ENCODE assay signal across 9 mouse cellular contexts in genomic region chr6:143259169-143259629, GRCm38 (mm10).
DNase-seq lines count a peak whose midpoint lies in the region; ATAC-seq and TF ChIP-seq lines count a peak whose summit lies in the region.
"Had no signal": no experiment of that assay in that cellular context is flagged by ENCODE, and none has a peak within 500 bp of the region (broad histone marks: within the 10 kb centered on the region; RNA-seq: fewer than 3 reads in every experiment).

No protein-coding gene starts in this region.

- 71% methylated on average over 17 of the region's 17 CpGs for WGBS in lung, postnatal 0 days
- WGBS in olfactory bulb, adult 2 months: 35% methylated on average over 17 of the region's 17 CpGs

- H3K27me3 ChIP-seq in lung, postnatal 0 days (replicated peaks; ENCODE audit: insufficient read depth, low read length): no peaks in the 10 kb centered on the region

- no peak for TF ChIP-seq EP300 in lung, postnatal 0 days (IDR thresholded peaks at IDR 0.05)

- no peak for ATAC-seq in lung, postnatal 0 days

- no peaks in the 10 kb centered on the region for H3K36me3 ChIP-seq in lung, postnatal 0 days (ENCODE audit: insufficient read depth, low read length)
- H3K36me3 ChIP-seq: limb, embryonic 12.5 days had no signal

- no peak for TF ChIP-seq CTCF in lung, postnatal 0 days (IDR thresholded peaks at IDR 0.05)
- no peak for TF ChIP-seq CTCF in olfactory bulb, adult 2 months (IDR thresholded peaks at IDR 0.05; ENCODE audit: insufficient read depth, low read depth, low read length)

- no peak overlapping the region for H3K4me3 ChIP-seq in lung, postnatal 0 days (ENCODE audit: low read depth, low read length)
- no peak overlapping the region for H3K4me3 ChIP-seq in olfactory bulb, adult 2 months (ENCODE audit: insufficient read depth, low read depth, low read length)
- H3K4me3 ChIP-seq: limb, embryonic 12.5 days had no signal

- H3K9ac ChIP-seq in lung, postnatal 0 days (replicated peaks; ENCODE audit: low read depth): no peak overlapping the region
- H3K9ac ChIP-seq: limb, embryonic 12.5 days had no signal

- H3K9me3 ChIP-seq in lung, postnatal 0 days (ENCODE audit: low read length): no peaks in the 10 kb centered on the region
- H3K9me3 ChIP-seq: limb, embryonic 12.5 days had no signal

- no peak for DNase-seq in lung, postnatal 0 days (ENCODE audit: low spot score)
- no peak for DNase-seq in lung, adult 18-20 months
- DNase-seq in embryo, embryonic 9.5 days (ENCODE audit: extremely low spot score): peak; percentile 22
- peak; percentile 35 for DNase-seq in layer of hippocampus, adult 9-11 months
- no peak for DNase-seq in liver
- no peak for DNase-seq in adrenal gland, postnatal 25 days
- DNase-seq in urinary bladder, adult 18-20 months (ENCODE audit: low spot score in 2 of 2): no peak

- H3K4me2 ChIP-seq in lung, postnatal 0 days (replicated peaks; ENCODE audit: low read depth, low read length): peak overlapping the region; percentile 37; the same call in 1 of the 2 replicates

- 0 out of 2 replicates have a peak, but pooled peaks cover 2% of the 10 kb centered on the region for H3K4me1 ChIP-seq in lung, postnatal 0 days (ENCODE audit: insufficient read depth, low read depth, low read length)
- peaks cover 3% of the 10 kb centered on the region; the same call in 1 of the 2 replicates for H3K4me1 ChIP-seq in olfactory bulb, adult 2 months (ENCODE audit: control insufficient read depth, insufficient read depth, low read length)

- no peak overlapping the region for H3K27ac ChIP-seq in lung, postnatal 0 days (ENCODE audit: low read length)
- 0 out of 2 replicates have a peak overlapping the region, but pooled peaks have one; percentile 8 for H3K27ac ChIP-seq in olfactory bulb, adult 2 months (ENCODE audit: insufficient read depth, low read depth, low read length)
- H3K27ac ChIP-seq: limb, embryonic 12.5 days had no signal

- no peak for TF ChIP-seq POLR2A in olfactory bulb, adult 2 months (IDR thresholded peaks at IDR 0.05; ENCODE audit: insufficient read depth, low read depth, low read length)

Comparison
In these comparisons a context has a peak if more than half of its experiments do, and no peak if none do; other contexts are left out.
1. DNase-seq: peak in embryo, embryonic 9.5 days (single experiment) and layer of hippocampus, adult 9-11 months (single experiment); none in lung, postnatal 0 days (single experiment), lung, adult 18-20 months (0 of 2), liver (single experiment), adrenal gland, postnatal 25 days (single experiment) and urinary bladder, adult 18-20 months (0 of 2).